Mouse (Mus musculus): ENCODE data around the gene Nudt7. TPM values are rescaled to one million over a fixed set of nuclear protein-coding genes. Genes with fewer than 3 reads are reported as not detected.
A peak's percentile ranks its signal among the peaks of the same experiment; 100 is the strongest.

Nudt7 gene
- polyA plus RNA-seq, 1 experiment from 2014 or later = 19.5 TPM

GRCm38 (mm10) chr8:114133050-114133509 lies 277 bp upstream of the Nudt7 start:
- Histone ChIP-seq H3K4me2 (ENCODE audit: low read length) (peak overlapping the region; percentile 52), H3K27ac (ENCODE audit: low read depth) (no peak overlapping the region), H3K4me3 (ENCODE audit: low read depth, low read length) (peak overlapping the region; percentile 41), H3K27me3 (replicated peaks; ENCODE audit: control insufficient read depth, insufficient read depth, low read length) (no peaks in the 10 kb centered on the region), H3K36me3 (ENCODE audit: control insufficient read depth, insufficient read depth, low read length) (no peaks in the 10 kb centered on the region), H3K9ac (ENCODE audit: low read length) (no peak overlapping the region), H3K4me1 (replicated peaks; ENCODE audit: control insufficient read depth, insufficient read depth, low read length) (peaks cover 7% of the 10 kb centered on the region), H3K9me3 (ENCODE audit: control insufficient read depth, low read length) (no peaks in the 10 kb centered on the region)
- 27% methylated on average over 14 of the region's 14 CpGs for WGBS
- ATAC-seq (replicated peaks; ENCODE audit: low FRiP score, low TSS enrichment, low read depth) (peak; percentile 61), DNase-seq (ENCODE audit: low spot score) (peak; percentile 50)

- no peak overlapping the region for H3K9ac ChIP-seq (ENCODE audit: low read length)
- no peaks in the 10 kb centered on the region for H3K27me3 ChIP-seq (replicated peaks; ENCODE audit: control insufficient read depth, insufficient read depth, low read length)
- H3K4me2 ChIP-seq (ENCODE audit: low read length) = no peak overlapping the region
- DNase-seq (ENCODE audit: low spot score) (no peak), ATAC-seq (replicated peaks; ENCODE audit: low FRiP score, low TSS enrichment, low read depth) (no peak)
- no peaks in the 10 kb centered on the region for H3K36me3 ChIP-seq (ENCODE audit: control insufficient read depth, insufficient read depth, low read length)
- H3K4me3 ChIP-seq (ENCODE audit: low read depth, low read length) = no peak overlapping the region
- H3K27ac ChIP-seq (ENCODE audit: low read depth) = no peak overlapping the region
- WGBS = 88% methylated on average over 1 of the region's 1 CpGs
- H3K4me1 ChIP-seq (replicated peaks; ENCODE audit: control insufficient read depth, insufficient read depth, low read length) = peaks cover 7% of the 10 kb centered on the region
- no peaks in the 10 kb centered on the region for H3K9me3 ChIP-seq (ENCODE audit: control insufficient read depth, low read length)
These were observed 3.4 kb downstream of the Nudt7 start for GRCm38 (mm10) chr8:114136750-114137149.

GRCm38 (mm10) chr8:114137181-114137580 lies 3.8 kb downstream of the Nudt7 start:
- no peak overlapping the region for H3K4me2 ChIP-seq (ENCODE audit: low read length)
- no peak overlapping the region for H3K9ac ChIP-seq (ENCODE audit: low read length)
- no peak overlapping the region for H3K27ac ChIP-seq (ENCODE audit: low read depth)
- ATAC-seq (replicated peaks; ENCODE audit: low FRiP score, low TSS enrichment, low read depth) (no peak), DNase-seq (ENCODE audit: low spot score) (no peak)
- no peaks in the 10 kb centered on the region for H3K9me3 ChIP-seq (ENCODE audit: control insufficient read depth, low read length)
- H3K36me3 ChIP-seq (ENCODE audit: control insufficient read depth, insufficient read depth, low read length) = no peaks in the 10 kb centered on the region
- WGBS = 79% methylated on average over 5 of the region's 5 CpGs
- peaks cover 7% of the 10 kb centered on the region for H3K4me1 ChIP-seq (replicated peaks; ENCODE audit: control insufficient read depth, insufficient read depth, low read length)
- H3K4me3 ChIP-seq (ENCODE audit: low read depth, low read length) = no peak overlapping the region
- no peaks in the 10 kb centered on the region for H3K27me3 ChIP-seq (replicated peaks; ENCODE audit: control insufficient read depth, insufficient read depth, low read length)

- H3K4me2 ChIP-seq (ENCODE audit: low read length) = no peak overlapping the region
- WGBS = 67% methylated on average over 2 of the region's 2 CpGs
- H3K27me3 ChIP-seq (replicated peaks; ENCODE audit: control insufficient read depth, insufficient read depth, low read length) = no peaks in the 10 kb centered on the region
- no peak for DNase-seq (ENCODE audit: low spot score)
- ATAC-seq (replicated peaks; ENCODE audit: low FRiP score, low TSS enrichment, low read depth) = no peak
- no peak overlapping the region for H3K4me3 ChIP-seq (ENCODE audit: low read depth, low read length)
- H3K9ac ChIP-seq (ENCODE audit: low read length) = no peak overlapping the region
- H3K9me3 ChIP-seq (ENCODE audit: control insufficient read depth, low read length) = no peaks in the 10 kb centered on the region
- H3K4me1 ChIP-seq (replicated peaks; ENCODE audit: control insufficient read depth, insufficient read depth, low read length) = no peaks in the 10 kb centered on the region
- no peak overlapping the region for H3K27ac ChIP-seq (ENCODE audit: low read depth)
- H3K36me3 ChIP-seq (ENCODE audit: control insufficient read depth, insufficient read depth, low read length) = no peaks in the 10 kb centered on the region
These were observed 7.1 kb downstream of the Nudt7 start for GRCm38 (mm10) chr8:114140437-114140836.

- H3K9me3 ChIP-seq (ENCODE audit: control insufficient read depth, low read length) = no peaks in the 10 kb centered on the region
- no peaks in the 10 kb centered on the region for H3K27me3 ChIP-seq (replicated peaks; ENCODE audit: control insufficient read depth, insufficient read depth, low read length)
- H3K27ac ChIP-seq (ENCODE audit: low read depth) = no peak overlapping the region
- H3K4me2 ChIP-seq (ENCODE audit: low read length) = no peak overlapping the region
- no peaks in the 10 kb centered on the region for H3K36me3 ChIP-seq (ENCODE audit: control insufficient read depth, insufficient read depth, low read length)
- H3K9ac ChIP-seq (ENCODE audit: low read length) = no peak overlapping the region
- no peaks in the 10 kb centered on the region for H3K4me1 ChIP-seq (replicated peaks; ENCODE audit: control insufficient read depth, insufficient read depth, low read length)
- DNase-seq (ENCODE audit: low spot score) (no peak), ATAC-seq (replicated peaks; ENCODE audit: low FRiP score, low TSS enrichment, low read depth) (no peak)
- no peak overlapping the region for H3K4me3 ChIP-seq (ENCODE audit: low read depth, low read length)
These were observed 8.8 kb downstream of the Nudt7 start for GRCm38 (mm10) chr8:114142199-114142598.

GRCm38 (mm10) chr8:114143645-114144290 lies 10.4 kb downstream of the Nudt7 start:
- Histone ChIP-seq H3K4me1 (replicated peaks; ENCODE audit: control insufficient read depth, insufficient read depth, low read length) (no peaks in the 10 kb centered on the region), H3K9ac (ENCODE audit: low read length) (no peak overlapping the region), H3K27ac (ENCODE audit: low read depth) (no peak overlapping the region), H3K36me3 (ENCODE audit: control insufficient read depth, insufficient read depth, low read length) (peaks cover 8% of the 10 kb centered on the region; the same call in 1 of the 2 replicates), H3K4me3 (ENCODE audit: low read depth, low read length) (no peak overlapping the region), H3K4me2 (ENCODE audit: low read length) (no peak overlapping the region), H3K27me3 (replicated peaks; ENCODE audit: control insufficient read depth, insufficient read depth, low read length) (no peaks in the 10 kb centered on the region), H3K9me3 (ENCODE audit: control insufficient read depth, low read length) (no peaks in the 10 kb centered on the region)
- 82% methylated on average over 4 of the region's 4 CpGs for WGBS
- DNase-seq (ENCODE audit: low spot score) = no peak
- ATAC-seq (replicated peaks; ENCODE audit: low FRiP score, low TSS enrichment, low read depth) = no peak

GRCm38 (mm10) chr8:114153311-114154045 lies 20.1 kb downstream of the Nudt7 start:
- ATAC-seq (replicated peaks; ENCODE audit: low FRiP score, low TSS enrichment, low read depth) (no peak), DNase-seq (ENCODE audit: low spot score) (no peak)
- Histone ChIP-seq H3K4me3 (ENCODE audit: low read depth, low read length) (no peak overlapping the region), H3K9ac (ENCODE audit: low read length) (no peak overlapping the region), H3K36me3 (ENCODE audit: control insufficient read depth, insufficient read depth, low read length) (0 out of 2 replicates have a peak, but pooled peaks cover 3% of the 10 kb centered on the region), H3K4me1 (replicated peaks; ENCODE audit: control insufficient read depth, insufficient read depth, low read length) (no peaks in the 10 kb centered on the region), H3K27ac (ENCODE audit: low read depth) (no peak overlapping the region), H3K4me2 (ENCODE audit: low read length) (no peak overlapping the region), H3K27me3 (replicated peaks; ENCODE audit: control insufficient read depth, insufficient read depth, low read length) (no peaks in the 10 kb centered on the region), H3K9me3 (ENCODE audit: control insufficient read depth, low read length) (no peaks in the 10 kb centered on the region)
- WGBS = 67% methylated on average over 6 of the region's 6 CpGs

GRCm38 (mm10) chr8:114158586-114158985 lies 25.2 kb downstream of the Nudt7 start:
- no peaks in the 10 kb centered on the region for H3K9me3 ChIP-seq (ENCODE audit: control insufficient read depth, low read length)

GRCm38 (mm10) chr8:114159666-114160065 lies 26.3 kb downstream of the Nudt7 start:
- WGBS = 60% methylated on average over 3 of the region's 3 CpGs
- H3K27ac ChIP-seq (ENCODE audit: low read depth) = no peak overlapping the region
- H3K9me3 ChIP-seq (ENCODE audit: control insufficient read depth, low read length) = no peaks in the 10 kb centered on the region
- H3K9ac ChIP-seq (ENCODE audit: low read length) = no peak overlapping the region
- H3K27me3 ChIP-seq (replicated peaks; ENCODE audit: control insufficient read depth, insufficient read depth, low read length) = no peaks in the 10 kb centered on the region
- H3K4me1 ChIP-seq (replicated peaks; ENCODE audit: control insufficient read depth, insufficient read depth, low read length) = no peaks in the 10 kb centered on the region
- ATAC-seq (replicated peaks; ENCODE audit: low FRiP score, low TSS enrichment, low read depth) (no peak), DNase-seq (ENCODE audit: low spot score) (no peak)
- H3K4me2 ChIP-seq (ENCODE audit: low read length) = no peak overlapping the region
- H3K36me3 ChIP-seq (ENCODE audit: control insufficient read depth, insufficient read depth, low read length) = no peaks in the 10 kb centered on the region
- H3K4me3 ChIP-seq (ENCODE audit: low read depth, low read length) = no peak overlapping the region

More at GRCm38 (mm10) chr8:114158586-114158985, 25.2 kb downstream of the Nudt7 start:
- H3K9ac ChIP-seq (ENCODE audit: low read length) = no peak overlapping the region
- H3K27me3 ChIP-seq (replicated peaks; ENCODE audit: control insufficient read depth, insufficient read depth, low read length) = no peaks in the 10 kb centered on the region
- 73% methylated on average over 2 of the region's 2 CpGs for WGBS
- no peak for ATAC-seq (replicated peaks; ENCODE audit: low FRiP score, low TSS enrichment, low read depth)
- no peak overlapping the region for H3K4me2 ChIP-seq (ENCODE audit: low read length)
- H3K4me1 ChIP-seq (replicated peaks; ENCODE audit: control insufficient read depth, insufficient read depth, low read length) = no peaks in the 10 kb centered on the region
- H3K36me3 ChIP-seq (ENCODE audit: control insufficient read depth, insufficient read depth, low read length) = no peaks in the 10 kb centered on the region
- no peak overlapping the region for H3K27ac ChIP-seq (ENCODE audit: low read depth)
- DNase-seq (ENCODE audit: low spot score) = no peak
- H3K4me3 ChIP-seq (ENCODE audit: low read depth, low read length) = no peak overlapping the region
